Mouse (Mus musculus) stomach, postnatal 0 days (tissue): ENCODE results near the gene Pax7. TPM values are rescaled to one million over a fixed set of nuclear protein-coding genes. Genes with fewer than 3 reads are reported as not detected.

ENCODE experiments used
- ATAC-seq: fragments of 200-750 bp; cut with Nextera tagmentation; 2 replicates; pipeline ENCODE4 v1.8.0; 2017; ENCODE audit not compliant: low FRiP score, low TSS enrichment
- DNase-seq: peaks from one replicate; pipeline ENCODE4 v3.0.0-alpha.2; 2016; ENCODE audit warnings: low spot score
- H3K27ac ChIP-seq: fragments of 300-500 bp; sonication (generic); replicated peaks from 2 replicates; pipeline ENCODE4 v1.5.1; 2014; ENCODE audit warnings: mild to moderate bottlenecking, control low read depth
- H3K27me3 ChIP-seq: fragments of 300-500 bp; sonication (generic); 2 replicates; pipeline ENCODE4 v1.6.1; 2014; ENCODE audit warnings: low read length; ENCODE audit not compliant: control insufficient read depth, insufficient read depth
- H3K36me3 ChIP-seq: fragments of 300-500 bp; sonication (generic); 2 replicates; pipeline ENCODE4 v1.6.1; 2014; ENCODE audit warnings: low read length, mixed read lengths; ENCODE audit not compliant: control insufficient read depth, insufficient read depth
- H3K4me1 ChIP-seq: fragments of 300-500 bp; sonication (generic); replicated peaks from 2 replicates; pipeline ENCODE4 v1.6.1; 2014; ENCODE audit warnings: antibody characterized with exemption; ENCODE audit not compliant: control insufficient read depth, insufficient read depth
- H3K4me2 ChIP-seq: fragments of 300-500 bp; sonication (generic); replicated peaks from 2 replicates; pipeline ENCODE4 v1.6.1; 2014; ENCODE audit warnings: low read depth, mild to moderate bottlenecking, control low read depth, moderate library complexity
- H3K4me3 ChIP-seq: fragments of 300-500 bp; sonication (generic); 2 replicates; pipeline ENCODE4 v1.5.1; 2014; ENCODE audit warnings: low read depth, low read length, control low read depth
- H3K9ac ChIP-seq: fragments of 300-500 bp; sonication (generic); 2 replicates; pipeline ENCODE4 v1.6.1; 2014; ENCODE audit warnings: mild to moderate bottlenecking, low read length, control low read depth, mixed read lengths
- H3K9me3 ChIP-seq: fragments of 300-500 bp; sonication (generic); 2 replicates; pipeline ENCODE4 v1.6.1; 2016; ENCODE audit warnings: low read length; ENCODE audit not compliant: control insufficient read depth
- CTCF ChIP-seq: IDR thresholded peaks from 2 replicates; pipeline ENCODE4 v1.5.1; 2016; ENCODE audit warnings: antibody characterized with exemption, low read depth, mild to moderate bottlenecking, moderate library complexity
- EP300 ChIP-seq: optimal IDR thresholded peaks from 2 replicates; pipeline ENCODE3; 2016; ENCODE audit warnings: antibody characterized with exemption
- WGBS: fragments of 180-500 bp; shearing (Covaris S2); extraction: QIAGEN DNeasy Blood & Tissue Kit; methylation state at CpG from one replicate; pipeline ENCODE4 v1.1.7; 2014; 5-methylcytosine and 5-hydroxymethylcytosine counted together
- polyA plus RNA-seq: library from polyadenylated mRNA; unstranded; fragments of >200 nt; fragmentation: Nextera tagmentation; extraction: Ambion mirVana; gene quantifications from 2 replicates; pipeline ENCODE4 v1.2.1, GENCODE M21; 2015

Gene Pax7
- polyA plus RNA-seq, 1 experiment from 2014 or later, result not detected

- H3K9ac ChIP-seq, result no peak overlapping the region
- 23% methylated on average over 12 of the region's 12 CpGs for WGBS
- no peaks in the 10 kb centered on the region for H3K36me3 ChIP-seq
- H3K4me3 ChIP-seq, result no peak overlapping the region
- H3K4me1 ChIP-seq, result no peaks in the 10 kb centered on the region
- H3K9me3 ChIP-seq, result no peaks in the 10 kb centered on the region
- no peaks in the 10 kb centered on the region for H3K27me3 ChIP-seq
- TF ChIP-seq EP300 (no peak), CTCF (no peak)
- ATAC-seq, result peak; percentile 27; the same call in 1 of the 2 replicates
- H3K27ac ChIP-seq, result no peak overlapping the region
- no peak overlapping the region for H3K4me2 ChIP-seq
- DNase-seq, result peak; percentile 43
Measured at GRCm38 (mm10) chr4:139871699-139872098, 38.4 kb upstream of the Pax7 start.

GRCm38 (mm10) chr4:139863218-139863617, 29.9 kb upstream of the Pax7 start:
- no peak overlapping the region for H3K4me2 ChIP-seq
- no peak overlapping the region for H3K9ac ChIP-seq
- H3K27me3 ChIP-seq, result no peaks in the 10 kb centered on the region
- H3K4me1 ChIP-seq, result no peaks in the 10 kb centered on the region
- H3K27ac ChIP-seq, result no peak overlapping the region
- 80% methylated on average over 1 of the region's 1 CpGs for WGBS
- DNase-seq, result no peak
- H3K36me3 ChIP-seq, result no peaks in the 10 kb centered on the region
- ATAC-seq, result no peak
- no peaks in the 10 kb centered on the region for H3K9me3 ChIP-seq
- TF ChIP-seq CTCF (no peak), EP300 (no peak)
- no peak overlapping the region for H3K4me3 ChIP-seq

- ATAC-seq, result peak; percentile 50; the same call in 1 of the 2 replicates
- 3% methylated on average over 13 of the region's 13 CpGs for WGBS
- DNase-seq, result peak; percentile 87
Measured at GRCm38 (mm10) chr4:139858635-139859176, 25.4 kb upstream of the Pax7 start.

GRCm38 (mm10) chr4:139852219-139853035, 19.1 kb upstream of the Pax7 start:
- peak; percentile 66 for TF ChIP-seq CTCF
- no peak for TF ChIP-seq EP300
- 4% methylated on average over 25 of the region's 25 CpGs for WGBS
- H3K4me2 ChIP-seq, result peak overlapping the region; percentile 20

More at GRCm38 (mm10) chr4:139858635-139859176, 25.4 kb upstream of the Pax7 start:
- H3K27me3 ChIP-seq, result no peaks in the 10 kb centered on the region
- no peaks in the 10 kb centered on the region for H3K9me3 ChIP-seq
- H3K4me2 ChIP-seq, result no peak overlapping the region
- H3K9ac ChIP-seq, result no peak overlapping the region
- H3K27ac ChIP-seq, result no peak overlapping the region
- TF ChIP-seq CTCF (peak; percentile 91), EP300 (no peak)
- H3K4me1 ChIP-seq, result no peaks in the 10 kb centered on the region
- no peaks in the 10 kb centered on the region for H3K36me3 ChIP-seq
- no peak overlapping the region for H3K4me3 ChIP-seq

GRCm38 (mm10) chr4:139851387-139851786, 18.1 kb upstream of the Pax7 start:
- no peak for DNase-seq
- H3K4me1 ChIP-seq, result no peaks in the 10 kb centered on the region

More at GRCm38 (mm10) chr4:139852219-139853035, 19.1 kb upstream of the Pax7 start:
- DNase-seq, result no peak
- peaks cover 2% of the 10 kb centered on the region; the same call in 1 of the 2 replicates for H3K27me3 ChIP-seq
- H3K4me3 ChIP-seq, result 0 out of 2 replicates have a peak overlapping the region, but pooled peaks have one; percentile 6
- no peaks in the 10 kb centered on the region for H3K9me3 ChIP-seq
- no peak overlapping the region for H3K27ac ChIP-seq
- no peaks in the 10 kb centered on the region for H3K36me3 ChIP-seq
- no peak for ATAC-seq
- H3K9ac ChIP-seq, result no peak overlapping the region
- no peaks in the 10 kb centered on the region for H3K4me1 ChIP-seq

More at GRCm38 (mm10) chr4:139851387-139851786, 18.1 kb upstream of the Pax7 start:
- Histone ChIP-seq H3K27me3 (peaks cover 2% of the 10 kb centered on the region; the same call in 1 of the 2 replicates), H3K9me3 (no peaks in the 10 kb centered on the region), H3K4me3 (no peak overlapping the region), H3K4me2 (no peak overlapping the region), H3K9ac (no peak overlapping the region), H3K36me3 (no peaks in the 10 kb centered on the region), H3K27ac (no peak overlapping the region)
- TF ChIP-seq EP300, result no peak
- no peak for TF ChIP-seq CTCF
- ATAC-seq, result no peak
- WGBS, result 13% methylated on average over 15 of the region's 15 CpGs
